ENCODE assay signal across 8 mouse cellular contexts in genomic region chr11:20741201-20742100, GRCm38 (mm10). TPM values are rescaled to one million over a fixed set of nuclear protein-coding genes. Genes with fewer than 3 reads are reported as not detected.
A peak's percentile ranks its signal among the peaks of the same experiment; 100 is the strongest.
DNase-seq lines count a peak whose midpoint lies in the region; ATAC-seq and TF ChIP-seq lines count a peak whose summit lies in the region.

TSS of gene Aftph (minus strand) at chr11:20741589.

- DNase-seq in CD4-positive helper T cell, adult 2 months (ENCODE audit: low read depth, low spot score) = peak; percentile 99
- DNase-seq in brain, embryonic 18.5 days (ENCODE audit: low read depth, low spot score) = peak; percentile 97
- peak; percentile 99 for DNase-seq in kidney, postnatal 0 days (ENCODE audit: low spot score)
- peak; percentile 98 for DNase-seq in liver, embryonic 11.5 days (ENCODE audit: low spot score)
- DNase-seq in naive thymus-derived CD4-positive, alpha-beta T cell, adult 2 months (ENCODE audit: low read depth) = peak; percentile 98

- no peaks in the 10 kb centered on the region for H3K27me3 ChIP-seq in heart, embryonic 12.5 days (replicated peaks)
- no peaks in the 10 kb centered on the region for H3K27me3 ChIP-seq in kidney, postnatal 0 days (ENCODE audit: insufficient read depth, low read length)
- no peaks in the 10 kb centered on the region for H3K27me3 ChIP-seq in liver, embryonic 11.5 days (replicated peaks; ENCODE audit: control insufficient read depth, insufficient read depth, low read length)
- H3K27me3 ChIP-seq in stomach, embryonic 14.5 days (ENCODE audit: control insufficient read depth, insufficient read depth, low read length) = no peaks in the 10 kb centered on the region

- no peak for TF ChIP-seq CTCF in kidney, postnatal 0 days (IDR thresholded peaks at IDR 0.05; ENCODE audit: low read depth)

- peak within 1 kb of the TSS; percentile 99 for H3K4me3 ChIP-seq in heart, embryonic 12.5 days
- peak within 1 kb of the TSS; percentile 95 for H3K4me3 ChIP-seq in kidney, postnatal 0 days (replicated peaks; ENCODE audit: low read depth, low read length)
- H3K4me3 ChIP-seq in liver, embryonic 11.5 days (ENCODE audit: low read depth, low read length) = peak within 1 kb of the TSS; percentile 98
- H3K4me3 ChIP-seq in stomach, embryonic 14.5 days (ENCODE audit: low read depth, low read length) = peak within 1 kb of the TSS; percentile 93

- no peaks in the 10 kb centered on the region for H3K4me1 ChIP-seq in heart, embryonic 12.5 days (replicated peaks)
- no peaks in the 10 kb centered on the region for H3K4me1 ChIP-seq in kidney, postnatal 0 days (replicated peaks; ENCODE audit: insufficient read depth, low read length)
- H3K4me1 ChIP-seq in liver, embryonic 11.5 days (replicated peaks; ENCODE audit: control insufficient read depth, insufficient read depth, low read length) = no peaks in the 10 kb centered on the region
- no peaks in the 10 kb centered on the region for H3K4me1 ChIP-seq in stomach, embryonic 14.5 days (ENCODE audit: control insufficient read depth, insufficient read depth, low read length)

- ATAC-seq in erythroid progenitor cell, adult 5-6 weeks (replicated peaks; ENCODE audit: low FRiP score, poor library complexity, severe bottlenecking) = peak; percentile 86
- ATAC-seq in heart, embryonic 12.5 days (ENCODE audit: insufficient number of reproducible peaks, low FRiP score) = peak; percentile 100
- ATAC-seq in kidney, postnatal 0 days (replicated peaks; ENCODE audit: low FRiP score, low read depth) = peak; percentile 99
- ATAC-seq in liver, embryonic 11.5 days (replicated peaks; ENCODE audit: low FRiP score) = peak; percentile 99
- peak; percentile 99 for ATAC-seq in stomach, embryonic 14.5 days (ENCODE audit: insufficient number of reproducible peaks, insufficient read depth, low FRiP score, low read depth)

- no peaks in the 10 kb centered on the region for H3K36me3 ChIP-seq in heart, embryonic 12.5 days
- H3K36me3 ChIP-seq in kidney, postnatal 0 days (ENCODE audit: insufficient read depth, low read length) = no peaks in the 10 kb centered on the region
- H3K36me3 ChIP-seq in liver, embryonic 11.5 days (ENCODE audit: control insufficient read depth, insufficient read depth, low read length) = no peaks in the 10 kb centered on the region
- no peaks in the 10 kb centered on the region for H3K36me3 ChIP-seq in stomach, embryonic 14.5 days (ENCODE audit: control insufficient read depth, insufficient read depth, low read length)

- H3K9me3 ChIP-seq in heart, embryonic 12.5 days (replicated peaks) = no peaks in the 10 kb centered on the region
- H3K9me3 ChIP-seq in kidney, postnatal 0 days (replicated peaks; ENCODE audit: low read length) = no peaks in the 10 kb centered on the region
- no peaks in the 10 kb centered on the region for H3K9me3 ChIP-seq in liver, embryonic 11.5 days (ENCODE audit: control insufficient read depth, low read length)
- H3K9me3 ChIP-seq in stomach, embryonic 14.5 days (ENCODE audit: control insufficient read depth, low read depth, low read length) = no peaks in the 10 kb centered on the region

- WGBS in heart, embryonic 12.5 days = 3% methylated on average over 81 of the region's 81 CpGs
- WGBS in kidney, postnatal 0 days = under 1% methylated on average over 63 of the region's 81 CpGs
- WGBS in liver, embryonic 11.5 days = under 1% methylated on average over 77 of the region's 81 CpGs
- under 1% methylated on average over 81 of the region's 81 CpGs for WGBS in stomach, embryonic 14.5 days

- peak within 1 kb of the TSS; percentile 92 for H3K27ac ChIP-seq in heart, embryonic 12.5 days (ENCODE audit: poor library complexity, severe bottlenecking)
- H3K27ac ChIP-seq in kidney, postnatal 0 days = peak within 1 kb of the TSS; percentile 99
- H3K27ac ChIP-seq in liver, embryonic 11.5 days (ENCODE audit: low read depth, low read length) = peak within 1 kb of the TSS; percentile 94
- peak within 1 kb of the TSS; percentile 96 for H3K27ac ChIP-seq in stomach, embryonic 14.5 days (ENCODE audit: low read length)

- peak within 1 kb of the TSS; percentile 95 for H3K9ac ChIP-seq in heart, embryonic 12.5 days
- H3K9ac ChIP-seq in kidney, postnatal 0 days (ENCODE audit: low read depth, low read length) = peak within 1 kb of the TSS; percentile 94
- peak within 1 kb of the TSS; percentile 92 for H3K9ac ChIP-seq in liver, embryonic 11.5 days (ENCODE audit: low read depth, low read length)
- H3K9ac ChIP-seq in stomach, embryonic 14.5 days (replicated peaks; ENCODE audit: low read depth, low read length) = peak within 1 kb of the TSS; percentile 84

- H3K4me2 ChIP-seq in heart, embryonic 12.5 days = peak within 1 kb of the TSS; percentile 83
- H3K4me2 ChIP-seq in kidney, postnatal 0 days (ENCODE audit: low read length) = peak within 1 kb of the TSS; percentile 88
- H3K4me2 ChIP-seq in liver, embryonic 11.5 days = peak within 1 kb of the TSS; percentile 85
- peak within 1 kb of the TSS; percentile 63 for H3K4me2 ChIP-seq in stomach, embryonic 14.5 days (replicated peaks; ENCODE audit: low read depth, low read length)

RNA-seq across cellular contexts. Expression of gene Aftph, which starts in this region (rescaled TPM):
- 70.8 and 101 TPM in 2 replicates for total RNA-seq in erythroid progenitor cell, adult 5-6 weeks (2015; ENCODE audit: low replicate concordance)
- total RNA-seq in erythroid progenitor cell, adult 5-6 weeks (2017; ENCODE audit: low replicate concordance) = 57.7 and 83.8 TPM in 2 replicates
- 12.4 and 12.9 TPM in 2 replicates for polyA plus RNA-seq in heart, embryonic 12.5 days (2016; fragmentation: Nextera tagmentation; extraction: Ambion mirVana)
- 25.1 and 25.4 TPM in 2 replicates for polyA plus RNA-seq in kidney, postnatal 0 days (2015; fragmentation: Nextera tagmentation; extraction: Ambion mirVana)
- polyA plus RNA-seq in liver, embryonic 11.5 days (2014; fragmentation: Nextera tagmentation; extraction: Ambion mirVana) = 24.2 and 26.5 TPM in 2 replicates
- polyA plus RNA-seq in stomach, embryonic 14.5 days (2014; fragmentation: Nextera tagmentation; extraction: Ambion mirVana) = 24.5 and 25.9 TPM in 2 replicates

Comparison
In these comparisons a context has a peak if more than half of its experiments do, and no peak if none do; other contexts are left out.
1. Peak in every context shown above with its lines: DNase-seq, ATAC-seq, H3K4me3 ChIP-seq and H3K27ac ChIP-seq.